In the genomic region with DNA sequence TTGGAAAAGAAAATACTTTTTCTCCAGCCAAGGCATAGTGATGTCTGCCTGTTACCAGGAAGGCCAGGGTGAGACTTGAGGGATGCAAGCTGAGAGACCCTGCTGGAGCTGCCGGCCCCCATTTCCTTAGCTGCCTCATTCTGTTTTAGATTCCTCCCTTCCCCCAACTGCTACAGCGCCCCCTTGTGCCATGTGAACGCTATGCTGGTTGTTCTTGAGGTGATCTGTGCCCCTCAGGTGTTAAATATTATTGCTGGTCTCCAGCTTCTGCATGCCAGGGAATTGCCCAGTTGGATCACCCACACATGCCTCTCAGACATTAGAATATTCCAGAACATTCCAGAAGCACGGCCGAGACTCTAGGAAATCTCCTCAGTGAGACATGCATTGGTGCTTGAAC, we compare ENCODE assay signal across 1 mouse cellular context.
TF ChIP-seq lines count a peak whose summit lies in the region.

No protein-coding gene starts in this region.

TF ChIP-seq in MEL, 35 proteins besides CTCF, POLR2A, EP300 and RAD21 (continued from another document):
- TF ChIP-seq ZMIZ1 (IDR thresholded peaks at IDR 0.05; ENCODE audit: low read depth, low read length) (no peak), MYC (IDR thresholded peaks at IDR 0.05; ENCODE audit: low read depth, low read length) (peak; percentile 37; the same call in 1 of the 2 replicates), MYB (IDR thresholded peaks at IDR 0.05; ENCODE audit: low read depth, low read length) (no peak), KAT2A (conservative IDR thresholded peaks at IDR 0.05; ENCODE audit: low read depth, low read length) (no peak), NRF1 (IDR thresholded peaks at IDR 0.05; ENCODE audit: insufficient read depth, low read depth, low read length, poor library complexity, severe bottlenecking) (no peak), TCF12 (IDR thresholded peaks at IDR 0.05; ENCODE audit: low read depth, low read length) (no peak), ELF1 (IDR thresholded peaks at IDR 0.05; ENCODE audit: low read depth, low read length) (no peak), SIN3A (IDR thresholded peaks at IDR 0.05; ENCODE audit: low read length) (peak; percentile 19; the same call in 1 of the 2 replicates), CHD2 (IDR thresholded peaks at IDR 0.05; ENCODE audit: low read length) (peak; percentile 73; the same call in 1 of the 2 replicates), MXI1 (IDR thresholded peaks at IDR 0.05; ENCODE audit: low read depth, low read length) (0 out of 2 replicates have a peak, but pooled peaks have one; percentile 16), USF1 (IDR thresholded peaks at IDR 0.05; ENCODE audit: low read depth, low read length) (no peak)
TF ChIP-seq in MEL: peak in this region for 9.
